Mouse (Mus musculus) cerebellum, adult 18-20 months (tissue): ENCODE data around the gene Zar1.
"Not testable (repeated sequence)": the region's sequence is repeated elsewhere in the genome, so short reads cannot be mapped to it uniquely, and the experiment has no call there.

Experiments
- DNase-seq, 2 experiments: peaks; one replicate each; pipeline ENCODE4 v3.0.0; 2021

The Zar1 gene

GRCm38 (mm10) chr5:72580970-72581332, at the start of gene Zar1:
Gene Zar1 (minus strand): TSS chr5:72581254.
- not testable (repeated sequence) for DNase-seq

GRCm38 (mm10) chr5:72630026-72630425, 49.0 kb upstream of the Zar1 start:
- DNase-seq, result no peak

GRCm38 (mm10) chr5:72621022-72621421, 40.0 kb upstream of the Zar1 start:
- DNase-seq, result no peak

GRCm38 (mm10) chr5:72617413-72617812, 36.4 kb upstream of the Zar1 start:
- no peak for DNase-seq

GRCm38 (mm10) chr5:72603138-72603537, 22.1 kb upstream of the Zar1 start:
- DNase-seq, result no peak

GRCm38 (mm10) chr5:72601006-72601405, 20.0 kb upstream of the Zar1 start:
- DNase-seq, result peak; percentile 12 to 18

- no peak for DNase-seq
These were observed 6.2 kb upstream of the Zar1 start, which contains the start of gene Gm5868 for GRCm38 (mm10) chr5:72587192-72587681. Gene Gm5868 (minus strand): TSS chr5:72587551.

GRCm38 (mm10) chr5:72586667-72587191, 5.7 kb upstream of the Zar1 start:
- not testable (repeated sequence) for DNase-seq

GRCm38 (mm10) chr5:72586122-72586521, 5.1 kb upstream of the Zar1 start:
- not testable (repeated sequence) for DNase-seq

GRCm38 (mm10) chr5:72580088-72580969, 725 bp downstream of the Zar1 start:
- not testable (repeated sequence) for DNase-seq

- DNase-seq, result not testable (repeated sequence)
These were observed 1.5 kb downstream of the Zar1 start for GRCm38 (mm10) chr5:72579599-72579998.

- DNase-seq, result no peak
These were observed 15.4 kb downstream of the Zar1 start for GRCm38 (mm10) chr5:72565621-72566020.

GRCm38 (mm10) chr5:72563183-72563582, 17.9 kb downstream of the Zar1 start:
- DNase-seq, result not testable (repeated sequence)

- no peak for DNase-seq
These were observed 20.0 kb downstream of the Zar1 start for GRCm38 (mm10) chr5:72560976-72561628.

GRCm38 (mm10) chr5:72559544-72560049, 21.5 kb downstream of the Zar1 start, which contains the start of gene Nfxl1:
Gene Nfxl1 (minus strand): TSS chr5:72559684.
- DNase-seq, result peak; percentile 98

GRCm38 (mm10) chr5:72558716-72559526, 22.1 kb downstream of the Zar1 start:
- DNase-seq, result peak; percentile 49 to 68

GRCm38 (mm10) chr5:72556245-72556644, 24.8 kb downstream of the Zar1 start:
- no peak for DNase-seq

GRCm38 (mm10) chr5:72551209-72551608, 29.8 kb downstream of the Zar1 start:
- DNase-seq, result no peak

- DNase-seq, result no peak
These were observed 52.2 kb downstream of the Zar1 start for GRCm38 (mm10) chr5:72528896-72529295.
